In the genomic region with DNA sequence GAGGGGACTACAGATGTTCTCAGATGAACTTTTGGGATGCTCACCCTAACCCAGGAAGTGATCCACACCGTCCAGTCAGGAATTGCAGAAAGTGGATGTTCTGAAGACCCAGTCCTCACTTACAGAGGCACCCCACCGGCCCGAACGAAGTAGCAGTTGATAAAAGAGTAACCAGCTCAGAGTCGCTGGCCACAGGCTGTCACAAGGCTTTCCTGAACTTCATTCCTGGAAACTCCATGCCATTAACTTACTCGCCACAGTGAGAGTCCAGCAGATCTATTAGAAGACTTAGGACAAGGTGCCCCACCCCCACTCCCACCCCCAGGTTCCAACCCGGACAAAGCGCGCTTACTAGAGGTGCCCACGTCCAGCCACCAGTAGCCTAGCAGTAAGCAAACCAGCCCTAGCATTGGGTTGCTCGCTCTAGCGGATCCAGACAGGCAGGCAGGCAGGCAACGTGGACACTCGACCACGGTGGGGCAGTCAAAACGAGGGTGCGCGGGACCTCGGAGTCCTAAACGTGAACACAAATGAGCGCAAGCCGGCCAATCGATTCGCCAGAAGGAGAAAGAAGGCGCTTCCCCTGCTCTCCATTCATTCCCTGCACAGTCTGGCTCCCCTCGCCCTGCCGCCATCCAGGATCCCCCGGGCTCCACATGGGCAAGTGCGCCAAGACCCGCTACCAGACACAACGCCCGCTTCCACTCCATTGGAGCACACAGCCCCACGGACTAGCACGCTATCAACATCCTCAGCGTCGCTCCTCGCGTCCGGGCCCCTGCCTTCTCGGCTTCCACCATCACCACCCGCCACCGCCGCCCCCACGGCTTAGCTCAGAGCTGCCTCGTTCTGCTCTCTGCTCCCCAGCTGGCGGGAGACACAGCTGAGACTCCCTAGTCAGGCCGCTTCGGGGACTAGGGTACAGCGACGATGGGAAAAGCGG, we compare ENCODE assay signal across 8 mouse cellular contexts. TPM values are rescaled to one million over a fixed set of nuclear protein-coding genes. Genes with fewer than 3 reads are reported as not detected.
DNase-seq lines count a peak whose midpoint lies in the region; ATAC-seq lines count a peak whose summit lies in the region.

No protein-coding gene starts in this region.

- H3K9me3 ChIP-seq in hindbrain, embryonic 13.5 days: no peaks in the 10 kb centered on the region

- H3K4me3 ChIP-seq in hindbrain, embryonic 13.5 days: peak overlapping the region; percentile 85

- no peaks in the 10 kb centered on the region for H3K27me3 ChIP-seq in hindbrain, embryonic 13.5 days

- no peaks in the 10 kb centered on the region for H3K36me3 ChIP-seq in hindbrain, embryonic 13.5 days

- peak overlapping the region; percentile 90 for H3K4me2 ChIP-seq in hindbrain, embryonic 13.5 days

- DNase-seq in R1 (ENCODE audit: low read depth, low spot score): peak; percentile 74
- peak; percentile 85 to 89 for DNase-seq in cerebellum, postnatal 14 days
- DNase-seq in frontal cortex, postnatal 14 days (ENCODE audit: low spot score in 2 of 2): peak; percentile 62 to 64
- peak; percentile 39 for DNase-seq in left cerebral cortex, adult 11 months (ENCODE audit: low spot score)
- peak; percentile 89 for DNase-seq in lung, postnatal 36 days
- DNase-seq in retina, postnatal 1 day: peak; percentile 87
- peak; percentile 89 for DNase-seq in thymus, postnatal 4 days

- H3K4me1 ChIP-seq in hindbrain, embryonic 13.5 days (replicated peaks): peaks cover 55% of the 10 kb centered on the region

- H3K27ac ChIP-seq in hindbrain, embryonic 13.5 days: peak overlapping the region; percentile 93

- WGBS in hindbrain, embryonic 13.5 days: under 1% methylated on average over 46 of the region's 51 CpGs

- H3K9ac ChIP-seq in hindbrain, embryonic 13.5 days: peak overlapping the region; percentile 93

- peak; percentile 81 for ATAC-seq in hindbrain, embryonic 13.5 days (ENCODE audit: low FRiP score)

RNA-seq across cellular contexts. Expression of a gene that starts 1.6 kb away (rescaled TPM):
- polyA plus RNA-seq in hindbrain, embryonic 13.5 days (2015; fragmentation: Nextera tagmentation; extraction: Ambion mirVana): 22.2 and 24.4 TPM in 2 replicates

Comparison
In these comparisons a context has a peak if more than half of its experiments do, and no peak if none do; other contexts are left out.
1. Peak in every context shown above with its lines: DNase-seq, ATAC-seq, H3K4me3 ChIP-seq and H3K27ac ChIP-seq.
2. DNase-seq: peak in every context shown above with its lines; median percentile 89 in lung, postnatal 36 days; 89 in thymus, postnatal 4 days; 87 in cerebellum, postnatal 14 days; 87 in retina, postnatal 1 day; 74 in R1; 63 in frontal cortex, postnatal 14 days; 39 in left cerebral cortex, adult 11 months.